Mouse (Mus musculus) thymus, postnatal 14 days (tissue): ENCODE results near the gene Dera.

ENCODE experiments used
- DNase-seq: peaks from one replicate; pipeline ENCODE4 v3.0.0; 2021

Dera gene

GRCm38 (mm10) chr6:137757891-137758290, 3.5 kb downstream of the Dera start:
- no peak for DNase-seq

- DNase-seq, result no peak
Measured at GRCm38 (mm10) chr6:137759681-137760080, 5.3 kb downstream of the Dera start.

GRCm38 (mm10) chr6:137760966-137761365, 6.6 kb downstream of the Dera start:
- no peak for DNase-seq

- no peak for DNase-seq
Measured at GRCm38 (mm10) chr6:137764572-137765210, 10.3 kb downstream of the Dera start.

GRCm38 (mm10) chr6:137766177-137766576, 11.8 kb downstream of the Dera start:
- no peak for DNase-seq

GRCm38 (mm10) chr6:137771621-137772250, 17.4 kb downstream of the Dera start:
- no peak for DNase-seq

- DNase-seq, result no peak
Measured at GRCm38 (mm10) chr6:137772918-137773636, 18.7 kb downstream of the Dera start.

GRCm38 (mm10) chr6:137773637-137774028, 19.3 kb downstream of the Dera start:
- DNase-seq, result no peak

GRCm38 (mm10) chr6:137774166-137774565, 19.8 kb downstream of the Dera start:
- DNase-seq, result no peak

GRCm38 (mm10) chr6:137775159-137775558, 20.8 kb downstream of the Dera start:
- no peak for DNase-seq

- DNase-seq, result no peak
Measured at GRCm38 (mm10) chr6:137776981-137777380, 22.6 kb downstream of the Dera start.

- no peak for DNase-seq
Measured at GRCm38 (mm10) chr6:137783899-137784637, 29.7 kb downstream of the Dera start.

GRCm38 (mm10) chr6:137788976-137789590, 34.7 kb downstream of the Dera start:
- DNase-seq, result no peak

- no peak for DNase-seq
Measured at GRCm38 (mm10) chr6:137789658-137790057, 35.3 kb downstream of the Dera start.

GRCm38 (mm10) chr6:137795494-137795893, 41.1 kb downstream of the Dera start:
- DNase-seq, result no peak

- DNase-seq, result no peak
Measured at GRCm38 (mm10) chr6:137796596-137797567, 42.5 kb downstream of the Dera start.

- DNase-seq, result no peak
Measured at GRCm38 (mm10) chr6:137799253-137799652, 44.9 kb downstream of the Dera start.

- DNase-seq, result no peak
Measured at GRCm38 (mm10) chr6:137803456-137804005, 49.2 kb downstream of the Dera start.

GRCm38 (mm10) chr6:137804121-137804520, 49.8 kb downstream of the Dera start:
- DNase-seq, result no peak

- DNase-seq, result no peak
Measured at GRCm38 (mm10) chr6:137804606-137805005, 50.3 kb downstream of the Dera start.

GRCm38 (mm10) chr6:137806342-137806741, 52.0 kb downstream of the Dera start:
- DNase-seq, result no peak
